Mouse (Mus musculus) adrenal gland, postnatal 10 days (tissue): ENCODE results near the gene Spx. TPM values are rescaled to one million over a fixed set of nuclear protein-coding genes. Genes with fewer than 3 reads are reported as not detected.
A peak's percentile ranks its signal among the peaks of the same experiment; 100 is the strongest.

Experiments used
- DNase-seq: peaks from one replicate; pipeline ENCODE4 v3.0.0; 2021; ENCODE audit warnings: mixed read lengths
- long read RNA-seq, 2 experiments: library from polyadenylated mRNA; stranded (forward); transcript quantifications; one replicate each; pipeline ENCODE4 v2.0.0; 2021
- total RNA-seq, 2 experiments: library from RNA; stranded (reverse); gene quantifications; 2 replicates each; pipeline ENCODE4 v1.2.3; 2021

The Spx gene
- total RNA-seq = under 1 TPM in 1 of 2 experiments, not detected in 1; 0.18 TPM
- long read RNA-seq, experiment 1 = 0 reads
- long read RNA-seq, experiment 2 = 0 reads

- no peak for DNase-seq
Observed at GRCm38 (mm10) chr6:142412906-142413491, at the start of gene Spx. Gene Spx, plus strand, starts transcription at chr6:142413441.

GRCm38 (mm10) chr6:142365742-142366472 is 47.3 kb upstream of the Spx start:
- no peak for DNase-seq

GRCm38 (mm10) chr6:142366473-142367018 is 46.7 kb upstream of the Spx start:
- no peak for DNase-seq

- no peak for DNase-seq
Observed at GRCm38 (mm10) chr6:142367565-142367964, 45.7 kb upstream of the Spx start.

- DNase-seq = no peak
Observed at GRCm38 (mm10) chr6:142369568-142369967, 43.7 kb upstream of the Spx start.

GRCm38 (mm10) chr6:142377081-142377480 is 36.2 kb upstream of the Spx start:
- DNase-seq = no peak

GRCm38 (mm10) chr6:142378576-142379330 is 34.5 kb upstream of the Spx start:
- no peak for DNase-seq

- DNase-seq = peak; percentile 26
Observed at GRCm38 (mm10) chr6:142379961-142380360, 33.3 kb upstream of the Spx start.

GRCm38 (mm10) chr6:142381615-142382014 is 31.6 kb upstream of the Spx start:
- DNase-seq = no peak

- DNase-seq = no peak
Observed at GRCm38 (mm10) chr6:142384521-142384920, 28.7 kb upstream of the Spx start.

- no peak for DNase-seq
Observed at GRCm38 (mm10) chr6:142386285-142387010, 26.8 kb upstream of the Spx start.

GRCm38 (mm10) chr6:142387011-142387754 is 26.1 kb upstream of the Spx start, which contains the start of the genes Recql and Golt1b:
Gene Recql, minus strand, starts transcription at chr6:142387087.
Gene Golt1b, plus strand, starts transcription at chr6:142387221.
- DNase-seq = peak; percentile 99

GRCm38 (mm10) chr6:142387755-142388271 is 25.4 kb upstream of the Spx start:
- no peak for DNase-seq

GRCm38 (mm10) chr6:142389101-142389500 is 24.1 kb upstream of the Spx start:
- no peak for DNase-seq

- no peak for DNase-seq
Observed at GRCm38 (mm10) chr6:142392312-142392711, 20.9 kb upstream of the Spx start.

- DNase-seq = peak; percentile 47
Observed at GRCm38 (mm10) chr6:142394669-142395068, 18.6 kb upstream of the Spx start.

GRCm38 (mm10) chr6:142395756-142396155 is 17.5 kb upstream of the Spx start:
- DNase-seq = no peak

GRCm38 (mm10) chr6:142411140-142411539 is 2.1 kb upstream of the Spx start:
- peak; percentile 14 for DNase-seq

- no peak for DNase-seq
Observed at GRCm38 (mm10) chr6:142413845-142414244, 604 bp downstream of the Spx start.

- DNase-seq = no peak
Observed at GRCm38 (mm10) chr6:142414597-142414996, 1.4 kb downstream of the Spx start.

- no peak for DNase-seq
Observed at GRCm38 (mm10) chr6:142424976-142425375, 11.7 kb downstream of the Spx start.
